Mouse (Mus musculus) hindbrain, embryonic 10.5 days (tissue): ENCODE results near the gene Rnf43. TPM values are rescaled to one million over a fixed set of nuclear protein-coding genes. Genes with fewer than 3 reads are reported as not detected.

Experiments
- DNase-seq: peaks from one replicate; pipeline ENCODE4 v3.0.0-alpha.2; 2017; ENCODE audit warnings: low spot score
- H3K27ac ChIP-seq: fragments of 300-500 bp; sonication (generic); 2 replicates; pipeline ENCODE4 v1.5.1; 2016; ENCODE audit warnings: mild to moderate bottlenecking, moderate library complexity
- H3K27me3 ChIP-seq: fragments of 300-500 bp; sonication (generic); 2 replicates; pipeline ENCODE4 v1.6.1; 2016; ENCODE audit warnings: mild to moderate bottlenecking; ENCODE audit not compliant: poor library complexity, insufficient read depth, severe bottlenecking
- H3K36me3 ChIP-seq: fragments of 300-500 bp; sonication (generic); 2 replicates; pipeline ENCODE4 v1.6.1; 2016; ENCODE audit warnings: mild to moderate bottlenecking, moderate library complexity
- H3K4me1 ChIP-seq: fragments of 300-500 bp; sonication (generic); replicated peaks from 2 replicates; pipeline ENCODE4 v1.6.1; 2016; ENCODE audit warnings: mild to moderate bottlenecking
- H3K4me3 ChIP-seq: fragments of 300-500 bp; sonication (generic); 2 replicates; pipeline ENCODE4 v1.5.1; 2016; ENCODE audit warnings: mild to moderate bottlenecking, moderate library complexity
- H3K9me3 ChIP-seq: fragments of 300-500 bp; sonication (generic); 2 replicates; pipeline ENCODE4 v1.6.1; 2016; ENCODE audit warnings: mild to moderate bottlenecking, moderate library complexity
- WGBS: fragments of 180-500 bp; shearing (Covaris S2); methylation state at CpG from one replicate; pipeline ENCODE4 v1.1.7; 2016; 5-methylcytosine and 5-hydroxymethylcytosine counted together
- polyA plus RNA-seq: library from polyadenylated mRNA; unstranded; fragments of >200 nt; fragmentation: Nextera tagmentation; extraction: Ambion mirVana; gene quantifications from 2 replicates; pipeline ENCODE4 v1.2.1, GENCODE M21; 2016

Rnf43 gene
- polyA plus RNA-seq = 0.90 and 1.2 TPM in 2 replicates

DNA sequence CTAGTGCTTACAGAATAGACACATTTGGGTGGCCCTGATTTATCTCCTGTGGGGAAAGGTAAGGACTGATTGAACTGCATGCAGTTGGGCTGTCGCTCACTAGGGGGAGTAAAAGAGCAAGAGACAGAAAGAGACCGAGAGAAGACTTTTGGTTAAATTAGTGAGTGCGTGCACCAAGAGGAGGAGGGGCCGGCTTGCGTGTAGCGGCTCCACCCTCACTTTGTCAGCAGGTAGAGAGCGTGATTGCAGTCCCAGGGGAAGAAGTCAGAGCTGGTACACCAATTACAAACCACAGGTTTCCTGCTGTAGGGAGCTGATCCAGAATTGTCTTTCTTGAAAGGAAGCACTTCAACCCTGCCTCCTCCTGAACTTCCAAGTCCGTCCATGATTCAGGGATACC lies at the start of gene Rnf43:
Gene Rnf43 (plus strand): TSS at position 316 of the 400 bp plus-strand sequence.
- Histone ChIP-seq H3K9me3 (no peaks in the 10 kb centered on the region), H3K36me3 (no peaks in the 10 kb centered on the region), H3K4me1 (peaks cover 6% of the 10 kb centered on the region; the same call in 1 of the 2 replicates), H3K27me3 (peaks cover 22% of the 10 kb centered on the region), H3K27ac (no peak within 1 kb of the TSS), H3K4me3 (peak within 1 kb of the TSS; percentile 46)
- WGBS = 0% methylated on average over 8 of the region's 8 CpGs
- DNase-seq = peak; percentile 83

- Histone ChIP-seq H3K27ac (no peak overlapping the region), H3K27me3 (no peaks in the 10 kb centered on the region), H3K9me3 (peaks cover 10% of the 10 kb centered on the region), H3K4me3 (no peak overlapping the region), H3K36me3 (peaks cover 100% of the 10 kb centered on the region), H3K4me1 (no peaks in the 10 kb centered on the region)
- WGBS = 94% methylated on average over 7 of the region's 7 CpGs
- no peak for DNase-seq
These were observed 48.5 kb upstream of the Rnf43 start for GRCm38 (mm10) chr11:87613972-87614371.

- H3K36me3 ChIP-seq = peaks cover 100% of the 10 kb centered on the region
- H3K27ac ChIP-seq = no peak overlapping the region
- no peaks in the 10 kb centered on the region for H3K4me1 ChIP-seq
- H3K9me3 ChIP-seq = peaks cover 10% of the 10 kb centered on the region
- no peak overlapping the region for H3K4me3 ChIP-seq
- DNase-seq = no peak
- H3K27me3 ChIP-seq = no peaks in the 10 kb centered on the region
- 94% methylated on average over 5 of the region's 5 CpGs for WGBS
These were observed 47.0 kb upstream of the Rnf43 start for GRCm38 (mm10) chr11:87615551-87615950.

DNA sequence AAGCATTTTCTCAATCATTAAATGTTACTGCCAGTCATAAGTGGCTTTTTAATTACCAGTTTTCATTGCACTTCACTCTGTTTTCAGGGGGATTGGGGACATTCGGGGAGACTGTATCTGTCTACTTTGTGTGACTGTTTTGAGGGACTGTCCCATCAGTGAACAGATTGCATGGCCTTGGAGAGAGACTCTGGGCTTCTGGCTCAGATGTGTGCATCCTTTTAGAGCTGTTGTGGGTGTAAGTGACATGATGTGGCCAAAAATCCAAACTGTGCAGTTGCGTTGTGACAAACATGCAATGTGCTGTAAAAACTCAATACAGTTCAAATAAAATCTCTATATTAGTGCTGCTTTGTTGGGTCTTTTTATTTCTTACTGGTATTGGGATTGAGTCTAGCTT lies 46.6 kb upstream of the Rnf43 start:
- WGBS = 95% methylated on average over 2 of the region's 2 CpGs
- peaks cover 100% of the 10 kb centered on the region for H3K36me3 ChIP-seq
- no peak for DNase-seq
- no peak overlapping the region for H3K4me3 ChIP-seq
- peaks cover 10% of the 10 kb centered on the region for H3K9me3 ChIP-seq
- no peak overlapping the region for H3K27ac ChIP-seq
- no peaks in the 10 kb centered on the region for H3K4me1 ChIP-seq
- no peaks in the 10 kb centered on the region for H3K27me3 ChIP-seq

GRCm38 (mm10) chr11:87616790-87617474 lies 45.6 kb upstream of the Rnf43 start, which contains the start of gene Hsf5:
Hsf5 (plus strand) TSS chr11:87617164.
- 90% methylated on average over 69 of the region's 69 CpGs for WGBS
- no peaks in the 10 kb centered on the region for H3K27me3 ChIP-seq
- peaks cover 10% of the 10 kb centered on the region for H3K9me3 ChIP-seq
- DNase-seq = no peak
- H3K4me1 ChIP-seq = no peaks in the 10 kb centered on the region
- no peak within 1 kb of the TSS for H3K4me3 ChIP-seq
- H3K27ac ChIP-seq = no peak within 1 kb of the TSS
- H3K36me3 ChIP-seq = peaks cover 94% of the 10 kb centered on the region

GRCm38 (mm10) chr11:87617606-87618005 lies 44.9 kb upstream of the Rnf43 start:
- whole genome bisulfite sequencing = 93% methylated on average over 32 of the region's 32 CpGs
- Histone ChIP-seq H3K27ac (no peak overlapping the region), H3K27me3 (no peaks in the 10 kb centered on the region), H3K9me3 (peaks cover 10% of the 10 kb centered on the region), H3K4me3 (no peak overlapping the region), H3K4me1 (no peaks in the 10 kb centered on the region), H3K36me3 (peaks cover 92% of the 10 kb centered on the region)
- no peak for DNase-seq

GRCm38 (mm10) chr11:87623160-87623559 lies 39.4 kb upstream of the Rnf43 start:
- H3K36me3 ChIP-seq = peaks cover 78% of the 10 kb centered on the region
- 82% methylated on average over 4 of the region's 4 CpGs for WGBS
- no peak overlapping the region for H3K27ac ChIP-seq
- no peak for DNase-seq
- no peaks in the 10 kb centered on the region for H3K4me1 ChIP-seq
- no peaks in the 10 kb centered on the region for H3K9me3 ChIP-seq
- no peaks in the 10 kb centered on the region for H3K27me3 ChIP-seq
- H3K4me3 ChIP-seq = no peak overlapping the region

- Histone ChIP-seq H3K27me3 (no peaks in the 10 kb centered on the region), H3K4me3 (no peak overlapping the region), H3K27ac (no peak overlapping the region), H3K36me3 (peaks cover 19% of the 10 kb centered on the region), H3K4me1 (no peaks in the 10 kb centered on the region), H3K9me3 (no peaks in the 10 kb centered on the region)
- DNase-seq = peak; percentile 35
- 40% methylated on average over 10 of the region's 10 CpGs for WGBS
These were observed 32.7 kb upstream of the Rnf43 start for GRCm38 (mm10) chr11:87629859-87630258.

GRCm38 (mm10) chr11:87638793-87639192 lies 23.7 kb upstream of the Rnf43 start:
- peak overlapping the region; percentile 87 for H3K27ac ChIP-seq
- H3K9me3 ChIP-seq = no peaks in the 10 kb centered on the region
- no peaks in the 10 kb centered on the region for H3K27me3 ChIP-seq
- H3K4me3 ChIP-seq = peak overlapping the region; percentile 50
- peaks cover 12% of the 10 kb centered on the region for H3K4me1 ChIP-seq
- WGBS = 10% methylated on average over 2 of the region's 2 CpGs
- DNase-seq = no peak
- H3K36me3 ChIP-seq = 0 out of 2 replicates have a peak, but pooled peaks cover 4% of the 10 kb centered on the region

GRCm38 (mm10) chr11:87639206-87639605 lies 23.3 kb upstream of the Rnf43 start:
- Histone ChIP-seq H3K4me3 (peak overlapping the region; percentile 50), H3K27ac (peak overlapping the region; percentile 87)
- 1% methylated on average over 29 of the region's 29 CpGs for WGBS

GRCm38 (mm10) chr11:87642865-87643264 lies 19.7 kb upstream of the Rnf43 start:
- Histone ChIP-seq H3K4me1 (peaks cover 12% of the 10 kb centered on the region), H3K9me3 (no peaks in the 10 kb centered on the region)

More at GRCm38 (mm10) chr11:87639206-87639605, 23.3 kb upstream of the Rnf43 start:
- Histone ChIP-seq H3K27me3 (no peaks in the 10 kb centered on the region), H3K36me3 (0 out of 2 replicates have a peak, but pooled peaks cover 4% of the 10 kb centered on the region), H3K9me3 (no peaks in the 10 kb centered on the region), H3K4me1 (peaks cover 12% of the 10 kb centered on the region)
- DNase-seq = peak; percentile 78

GRCm38 (mm10) chr11:87654693-87655092 lies 7.8 kb upstream of the Rnf43 start:
- WGBS = 83% methylated on average over 5 of the region's 5 CpGs
- no peaks in the 10 kb centered on the region for H3K27me3 ChIP-seq

More at GRCm38 (mm10) chr11:87642865-87643264, 19.7 kb upstream of the Rnf43 start:
- H3K4me3 ChIP-seq = no peak overlapping the region
- no peaks in the 10 kb centered on the region for H3K36me3 ChIP-seq
- DNase-seq = no peak
- H3K27me3 ChIP-seq = no peaks in the 10 kb centered on the region
- H3K27ac ChIP-seq = no peak overlapping the region

DNA sequence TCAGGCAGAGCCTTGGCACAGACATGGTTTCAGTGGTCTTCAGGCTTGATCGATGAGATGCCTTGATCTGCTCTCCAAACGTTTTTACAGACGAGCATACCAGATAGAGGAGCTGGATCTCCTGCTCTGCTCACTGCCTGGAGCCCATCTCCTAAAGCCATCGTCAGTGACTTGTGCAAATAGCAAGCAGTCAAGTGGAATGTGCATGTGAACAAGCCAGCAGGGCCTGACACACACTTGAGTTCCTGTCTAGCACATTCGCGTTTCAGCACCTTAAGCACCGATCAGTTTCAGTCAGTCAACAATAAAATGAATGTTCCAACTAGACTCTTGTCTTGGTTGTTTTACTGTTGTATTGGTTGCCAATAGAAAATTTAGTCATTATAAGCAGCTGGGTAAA lies 3.3 kb upstream of the Rnf43 start:
- Histone ChIP-seq H3K27me3 (peaks cover 18% of the 10 kb centered on the region), H3K4me1 (peaks cover 6% of the 10 kb centered on the region; the same call in 1 of the 2 replicates), H3K4me3 (no peak overlapping the region), H3K36me3 (no peaks in the 10 kb centered on the region), H3K27ac (no peak overlapping the region), H3K9me3 (no peaks in the 10 kb centered on the region)
- 80% methylated on average over 7 of the region's 7 CpGs for WGBS
- no peak for DNase-seq

More at GRCm38 (mm10) chr11:87654693-87655092, 7.8 kb upstream of the Rnf43 start:
- Histone ChIP-seq H3K36me3 (no peaks in the 10 kb centered on the region), H3K4me1 (no peaks in the 10 kb centered on the region), H3K4me3 (no peak overlapping the region), H3K27ac (no peak overlapping the region), H3K9me3 (no peaks in the 10 kb centered on the region)
- no peak for DNase-seq
